Mouse (Mus musculus) lung, adult 2 months (tissue): ENCODE results near the gene Ap3s2. TPM values are rescaled to one million over a fixed set of nuclear protein-coding genes. Genes with fewer than 3 reads are reported as not detected.

Experiments
- DNase-seq: peaks from one replicate; pipeline ENCODE4 v3.0.0; 2022
- H3K4me1 ChIP-seq: fragments of 200-500 bp; 2 replicates; pipeline ENCODE4 v1.6.1; 2011; ENCODE audit warnings: low read length; ENCODE audit not compliant: control insufficient read depth, insufficient read depth
- H3K4me3 ChIP-seq: fragments of 200-500 bp; replicated peaks from 2 replicates; pipeline ENCODE3; 2011; ENCODE audit warnings: low read depth, mild to moderate bottlenecking, control low read depth, low read length; ENCODE audit errors: extremely low read depth
- CTCF ChIP-seq: fragments of 200-500 bp; IDR thresholded peaks from 2 replicates; pipeline ENCODE4 v1.5.1; 2011; ENCODE audit warnings: mild to moderate bottlenecking, low read length, control low read depth; ENCODE audit not compliant: insufficient read depth
- POLR2A ChIP-seq: fragments of 200-500 bp; IDR thresholded peaks from 2 replicates; pipeline ENCODE4 v1.6.1; 2011; ENCODE audit warnings: low read depth, mild to moderate bottlenecking, control low read depth, low read length, borderline replicate concordance; ENCODE audit errors: extremely low read depth
- WGBS: fragments of 180-500 bp; shearing (Covaris S2); methylation state at CpG from one replicate; pipeline ENCODE4 v1.1.7; 2018; 5-methylcytosine and 5-hydroxymethylcytosine counted together
- polyA plus RNA-seq: library from polyadenylated mRNA; depleted of rRNA; stranded (reverse); fragments of >200 nt; gene quantifications from 2 replicates; pipeline ENCODE4 v1.2.3, GENCODE M21; 2012

Gene Ap3s2
- polyA plus RNA-seq, 1 experiment: 15.6 TPM

GRCm38 (mm10) chr7:79871797-79872345, 48.6 kb downstream of the Ap3s2 start:
- WGBS: 86% methylated on average over 6 of the region's 6 CpGs

GRCm38 (mm10) chr7:79869072-79869719, 51.3 kb downstream of the Ap3s2 start:
- no peak for DNase-seq
- no peak for TF ChIP-seq POLR2A
- no peak for TF ChIP-seq CTCF
- no peak overlapping the region for H3K4me3 ChIP-seq
- no peaks in the 10 kb centered on the region for H3K4me1 ChIP-seq
- 33% methylated on average over 6 of the region's 6 CpGs for WGBS

More at GRCm38 (mm10) chr7:79871797-79872345, 48.6 kb downstream of the Ap3s2 start:
- TF ChIP-seq POLR2A (no peak), CTCF (no peak)
- no peak for DNase-seq
- H3K4me1 ChIP-seq: no peaks in the 10 kb centered on the region
- H3K4me3 ChIP-seq: no peak overlapping the region

GRCm38 (mm10) chr7:79868475-79868874, 52.0 kb downstream of the Ap3s2 start:
- no peak for TF ChIP-seq CTCF
- no peak for TF ChIP-seq POLR2A
- Histone ChIP-seq H3K4me1 (no peaks in the 10 kb centered on the region), H3K4me3 (no peak overlapping the region)
- no peak for DNase-seq
- 64% methylated on average over 7 of the region's 7 CpGs for WGBS

- TF ChIP-seq CTCF (no peak), POLR2A (no peak)
- 74% methylated on average over 13 of the region's 13 CpGs for WGBS
- H3K4me3 ChIP-seq: no peak overlapping the region
- DNase-seq: no peak
- H3K4me1 ChIP-seq: no peaks in the 10 kb centered on the region
Measured at GRCm38 (mm10) chr7:79867861-79868260, 52.6 kb downstream of the Ap3s2 start.

- no peak overlapping the region for H3K4me3 ChIP-seq
- WGBS: 86% methylated on average over 3 of the region's 3 CpGs
- TF ChIP-seq POLR2A (no peak), CTCF (no peak)
- no peaks in the 10 kb centered on the region for H3K4me1 ChIP-seq
- no peak for DNase-seq
Measured at GRCm38 (mm10) chr7:79866294-79867000, 54.0 kb downstream of the Ap3s2 start.

- H3K4me3 ChIP-seq: no peak overlapping the region
- no peaks in the 10 kb centered on the region for H3K4me1 ChIP-seq
- no peak for DNase-seq
- WGBS: 90% methylated on average over 8 of the region's 8 CpGs
- TF ChIP-seq CTCF (no peak), POLR2A (no peak)
Measured at GRCm38 (mm10) chr7:79861794-79862193, 58.7 kb downstream of the Ap3s2 start.

- TF ChIP-seq POLR2A: no peak
- TF ChIP-seq CTCF: no peak
- WGBS: 72% methylated on average over 9 of the region's 9 CpGs
- Histone ChIP-seq H3K4me1 (no peaks in the 10 kb centered on the region), H3K4me3 (no peak within 1 kb of the TSS)
- no peak for DNase-seq
Measured at GRCm38 (mm10) chr7:79860811-79861210, 59.6 kb downstream of the Ap3s2 start, which contains the start of gene Anpep. Gene Anpep, minus strand, starts transcription at chr7:79861059.

- Histone ChIP-seq H3K4me3 (no peak overlapping the region), H3K4me1 (no peaks in the 10 kb centered on the region)
- WGBS: 62% methylated on average over 9 of the region's 9 CpGs
- DNase-seq: no peak
- TF ChIP-seq CTCF (no peak), POLR2A (no peak)
Measured at GRCm38 (mm10) chr7:79858956-79859630, 61.4 kb downstream of the Ap3s2 start.

GRCm38 (mm10) chr7:79858202-79858934, 62.1 kb downstream of the Ap3s2 start:
- Histone ChIP-seq H3K4me3 (no peak overlapping the region), H3K4me1 (no peaks in the 10 kb centered on the region)
- 40% methylated on average over 11 of the region's 11 CpGs for WGBS
- DNase-seq: no peak
- TF ChIP-seq CTCF (no peak), POLR2A (no peak)
